20 mouse cellular contexts compared by ENCODE assay signal in genomic region chr17:69531472-69531871, GRCm38 (mm10).
DNase-seq lines count a peak whose midpoint lies in the region; ATAC-seq and TF ChIP-seq lines count a peak whose summit lies in the region.
"Had no signal": no experiment of that assay in that cellular context is flagged by ENCODE, and none has a peak within 500 bp of the region (broad histone marks: within the 10 kb centered on the region; RNA-seq: fewer than 3 reads in every experiment).

No protein-coding gene starts in this region.

- H3K4me2 ChIP-seq in hindbrain, postnatal 0 days (ENCODE audit: low read depth, low read length) = no peak overlapping the region
- H3K4me2 ChIP-seq in hindbrain, embryonic 13.5 days = no peak overlapping the region
- H3K4me2 ChIP-seq in neural tube, embryonic 11.5 days (ENCODE audit: low read depth) = no peak overlapping the region
- H3K4me2 ChIP-seq: heart, embryonic 11.5 days; midbrain, embryonic 11.5 days had no signal

- WGBS in hindbrain, postnatal 0 days = 45% methylated on average over 5 of the region's 5 CpGs
- 52% methylated on average over 5 of the region's 5 CpGs for WGBS in hindbrain, embryonic 13.5 days
- WGBS in neural tube, embryonic 11.5 days = 32% methylated on average over 5 of the region's 5 CpGs

- no peak overlapping the region for H3K27ac ChIP-seq in hindbrain, postnatal 0 days
- H3K27ac ChIP-seq in hindbrain, embryonic 13.5 days = no peak overlapping the region
- H3K27ac ChIP-seq in neural tube, embryonic 11.5 days (ENCODE audit: low read depth, low read length) = no peak overlapping the region
- H3K27ac ChIP-seq: stomach, postnatal 0 days had no signal

- H3K4me1 ChIP-seq in hindbrain, postnatal 0 days (ENCODE audit: insufficient read depth, low read length) = no peaks in the 10 kb centered on the region
- H3K4me1 ChIP-seq in hindbrain, embryonic 13.5 days (replicated peaks) = no peaks in the 10 kb centered on the region
- H3K4me1 ChIP-seq in neural tube, embryonic 11.5 days (ENCODE audit: control insufficient read depth, insufficient read depth, low read length) = no peaks in the 10 kb centered on the region

- peak; percentile 53 for DNase-seq in hindbrain, postnatal 0 days (ENCODE audit: low spot score)
- DNase-seq in embryo, embryonic 10.5 days (ENCODE audit: low spot score) = peak; percentile 53
- peak; percentile 64 for DNase-seq in forelimb bud, embryonic 11.5 days (ENCODE audit: low read depth, low spot score)
- DNase-seq in neural tube, embryonic 11.5 days (ENCODE audit: low spot score) = peak; percentile 20
- DNase-seq in natural killer cell, adult 2 months (ENCODE audit: low spot score in 2 of 2) = no peak
- no peak for DNase-seq in adrenal gland, adult 18-20 months (ENCODE audit: low spot score in 2 of 2)
- DNase-seq in gastrocnemius, adult 8-10 months (ENCODE audit: low spot score in 2 of 2) = no peak
- DNase-seq: adrenal gland, postnatal 36 days; heart, postnatal 14 days; kidney, adult 8-10 months; lung, adult 2 months; lung, postnatal 36 days; thymus, postnatal 25 days had no signal

- no peak for TF ChIP-seq CTCF in hindbrain, postnatal 0 days (IDR thresholded peaks at IDR 0.05; ENCODE audit: low read depth)

- H3K4me3 ChIP-seq in hindbrain, postnatal 0 days (ENCODE audit: low read length) = no peak overlapping the region
- no peak overlapping the region for H3K4me3 ChIP-seq in hindbrain, embryonic 13.5 days
- H3K4me3 ChIP-seq in neural tube, embryonic 11.5 days (ENCODE audit: low read depth, low read length) = no peak overlapping the region
- H3K4me3 ChIP-seq: myocyte had no signal

- ATAC-seq in hindbrain, postnatal 0 days = no peak
- no peak for ATAC-seq in hindbrain, embryonic 13.5 days (ENCODE audit: low FRiP score)
- no peak for ATAC-seq in neural tube, embryonic 11.5 days (ENCODE audit: insufficient read depth, low FRiP score, low TSS enrichment)
- ATAC-seq: activated CD4-positive, CD25-positive, alpha-beta regulatory T cell, adult 4 months; Patski had no signal

- no peaks in the 10 kb centered on the region for H3K27me3 ChIP-seq in hindbrain, postnatal 0 days (ENCODE audit: insufficient read depth, low read length)
- H3K27me3 ChIP-seq in hindbrain, embryonic 13.5 days = no peaks in the 10 kb centered on the region
- no peaks in the 10 kb centered on the region for H3K27me3 ChIP-seq in neural tube, embryonic 11.5 days (ENCODE audit: control insufficient read depth, insufficient read depth, low read length)
- H3K27me3 ChIP-seq: Patski had no signal

- H3K9me3 ChIP-seq in hindbrain, postnatal 0 days (ENCODE audit: low read length) = no peaks in the 10 kb centered on the region
- H3K9me3 ChIP-seq in hindbrain, embryonic 13.5 days = no peaks in the 10 kb centered on the region
- H3K9me3 ChIP-seq in neural tube, embryonic 11.5 days (ENCODE audit: control insufficient read depth, low read length) = no peaks in the 10 kb centered on the region

- H3K9ac ChIP-seq in hindbrain, postnatal 0 days (replicated peaks; ENCODE audit: low read length) = no peak overlapping the region
- no peak overlapping the region for H3K9ac ChIP-seq in hindbrain, embryonic 13.5 days
- H3K9ac ChIP-seq in neural tube, embryonic 11.5 days (ENCODE audit: low read length) = no peak overlapping the region

- H3K36me3 ChIP-seq in hindbrain, postnatal 0 days (ENCODE audit: insufficient read depth, low read length) = no peaks in the 10 kb centered on the region
- no peaks in the 10 kb centered on the region for H3K36me3 ChIP-seq in hindbrain, embryonic 13.5 days
- no peaks in the 10 kb centered on the region for H3K36me3 ChIP-seq in neural tube, embryonic 11.5 days (ENCODE audit: control insufficient read depth, insufficient read depth, low read length)

Comparison
In these comparisons a context has a peak if more than half of its experiments do, and no peak if none do; other contexts are left out.
1. DNase-seq: peak in hindbrain, postnatal 0 days (single experiment), embryo, embryonic 10.5 days (single experiment), forelimb bud, embryonic 11.5 days (single experiment) and neural tube, embryonic 11.5 days (single experiment); none in natural killer cell, adult 2 months (0 of 2), adrenal gland, adult 18-20 months (0 of 2) and gastrocnemius, adult 8-10 months (0 of 2).